Mouse (Mus musculus): ENCODE data around the gene Rtraf. TPM values are rescaled to one million over a fixed set of nuclear protein-coding genes. Genes with fewer than 3 reads are reported as not detected.

Gene Rtraf
- polyA plus RNA-seq, 1 experiment from 2014 or later, result 237 TPM

DNA sequence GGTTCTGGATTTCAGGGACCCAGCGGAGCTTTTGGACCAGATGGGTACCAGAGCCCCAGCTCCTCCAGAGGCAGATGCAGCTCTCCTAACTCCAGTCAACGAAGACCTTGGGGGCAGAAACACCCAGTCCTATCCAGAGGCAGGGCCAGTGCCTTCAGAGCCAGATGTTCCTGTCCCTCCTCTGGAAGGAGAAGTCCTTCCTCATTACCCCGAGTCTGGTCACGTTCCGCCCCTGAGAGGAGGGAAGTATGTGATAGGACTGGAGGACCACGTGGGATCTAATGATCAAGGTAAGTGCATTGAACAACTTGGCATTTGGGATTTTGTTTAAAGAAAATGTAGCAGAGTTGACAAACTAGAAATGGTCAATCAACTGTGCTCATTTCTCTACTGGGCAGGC, 55.0 kb downstream of the Rtraf start:
- Histone ChIP-seq H3K9me3 (no peaks in the 10 kb centered on the region), H3K27ac (no peak overlapping the region), H3K27me3 (no peaks in the 10 kb centered on the region), H3K9ac (no peak overlapping the region), H3K4me1 (peaks cover 26% of the 10 kb centered on the region), H3K36me3 (peaks cover 24% of the 10 kb centered on the region; the same call in 1 of the 2 replicates), H3K4me3 (no peak overlapping the region), H3K4me2 (replicated peaks) (no peak overlapping the region)
- WGBS, result 94% methylated on average over 6 of the region's 6 CpGs
- ATAC-seq (ENCODE audit: insufficient number of reproducible peaks, insufficient read depth, low FRiP score, low TSS enrichment), result no peak

DNA sequence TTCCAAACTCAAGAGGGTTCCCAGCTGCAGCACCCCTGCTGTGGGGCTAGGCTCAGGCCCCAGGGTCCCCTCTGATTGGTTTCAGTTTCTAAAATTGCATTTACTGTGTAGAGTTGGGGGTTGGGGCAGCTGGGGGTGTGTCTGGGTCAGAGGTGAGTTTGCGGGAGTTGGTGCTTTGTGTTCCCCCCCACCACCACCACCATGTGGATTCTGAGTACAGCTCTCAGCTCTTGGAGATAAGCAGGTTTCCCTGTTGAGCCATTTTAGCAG, 57.3 kb downstream of the Rtraf start:
- no peak for ATAC-seq (ENCODE audit: insufficient number of reproducible peaks, insufficient read depth, low FRiP score, low TSS enrichment)
- peaks cover 24% of the 10 kb centered on the region; the same call in 1 of the 2 replicates for H3K36me3 ChIP-seq
- peaks cover 36% of the 10 kb centered on the region for H3K4me1 ChIP-seq

DNA sequence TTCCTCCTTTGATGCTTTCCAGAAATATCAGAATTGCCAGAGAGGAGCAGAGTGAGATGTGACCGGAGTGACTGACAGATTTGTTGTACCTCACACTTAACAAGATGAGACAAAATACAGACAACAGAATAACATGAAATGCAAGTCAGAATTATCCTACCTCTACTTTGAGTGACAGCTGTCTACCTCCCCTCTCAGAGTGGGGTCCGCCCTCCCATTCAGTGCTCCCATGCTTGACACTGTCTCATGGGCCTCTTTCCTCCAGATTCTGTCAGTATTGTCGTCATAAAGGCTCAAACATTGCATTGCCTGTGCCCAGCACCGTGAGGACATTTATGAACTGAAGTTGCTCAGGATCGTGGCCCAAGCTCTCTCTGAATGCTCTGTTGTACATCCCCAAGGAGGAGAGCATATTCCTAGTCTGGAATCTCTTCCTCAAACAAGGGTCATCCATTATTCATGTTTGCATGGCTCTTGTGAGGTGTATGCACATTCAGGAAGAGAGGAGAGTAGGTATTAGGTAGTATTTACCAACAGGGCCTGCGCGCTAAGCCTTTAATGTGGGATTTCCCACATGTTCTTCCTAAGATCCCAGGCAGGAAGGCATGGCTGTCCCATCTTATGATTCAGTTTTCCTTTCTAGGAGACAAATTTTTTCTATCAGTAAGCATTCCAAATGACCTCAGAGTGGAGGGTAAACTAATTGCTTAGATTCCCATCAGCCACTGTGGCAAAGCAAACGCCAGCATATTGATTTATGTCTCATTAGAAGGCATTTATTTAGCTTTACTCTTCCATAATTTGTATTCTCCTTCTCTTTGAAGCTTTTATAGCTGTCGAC, 57.9 kb downstream of the Rtraf start:
- peaks cover 37% of the 10 kb centered on the region for H3K4me1 ChIP-seq
- peaks cover 24% of the 10 kb centered on the region; the same call in 1 of the 2 replicates for H3K36me3 ChIP-seq

More for the DNA sequence above, 57.3 kb downstream of the Rtraf start:
- Histone ChIP-seq H3K4me2 (replicated peaks) (no peak overlapping the region), H3K27me3 (no peaks in the 10 kb centered on the region), H3K27ac (no peak overlapping the region), H3K4me3 (no peak overlapping the region), H3K9me3 (no peaks in the 10 kb centered on the region), H3K9ac (no peak overlapping the region)
- 18% methylated on average over 1 of the region's 1 CpGs for WGBS

DNA sequence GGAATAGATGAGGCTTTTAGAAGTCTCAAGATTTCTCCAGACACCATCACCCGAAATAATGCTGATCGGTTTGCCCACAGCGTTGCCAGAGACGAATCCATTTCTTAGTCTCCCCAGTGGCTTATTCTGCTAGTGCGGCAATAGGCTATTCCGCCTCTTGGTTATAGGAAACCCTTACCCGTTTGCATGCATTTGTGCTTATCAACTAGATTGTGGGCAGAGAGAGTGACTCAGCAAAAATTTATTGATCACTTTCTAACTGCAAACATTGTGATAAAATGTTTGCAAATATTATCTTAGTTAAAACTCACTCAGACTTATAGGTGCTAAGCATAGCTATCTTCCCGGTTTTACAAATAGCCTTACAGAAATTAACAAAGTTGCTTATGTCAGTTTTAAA, 59.3 kb downstream of the Rtraf start:
- 74% methylated on average over 8 of the region's 8 CpGs for WGBS
- Histone ChIP-seq H3K9me3 (no peaks in the 10 kb centered on the region), H3K27me3 (no peaks in the 10 kb centered on the region), H3K27ac (no peak overlapping the region), H3K36me3 (peaks cover 24% of the 10 kb centered on the region; the same call in 1 of the 2 replicates), H3K9ac (no peak overlapping the region), H3K4me2 (replicated peaks) (no peak overlapping the region), H3K4me3 (no peak overlapping the region), H3K4me1 (peaks cover 33% of the 10 kb centered on the region)
- ATAC-seq (ENCODE audit: insufficient number of reproducible peaks, insufficient read depth, low FRiP score, low TSS enrichment), result no peak

More for the DNA sequence above, 57.9 kb downstream of the Rtraf start:
- Histone ChIP-seq H3K27ac (no peak overlapping the region), H3K27me3 (no peaks in the 10 kb centered on the region), H3K9me3 (no peaks in the 10 kb centered on the region), H3K4me2 (replicated peaks) (no peak overlapping the region), H3K9ac (no peak overlapping the region), H3K4me3 (no peak overlapping the region)
- ATAC-seq (ENCODE audit: insufficient number of reproducible peaks, insufficient read depth, low FRiP score, low TSS enrichment), result no peak
- 71% methylated on average over 9 of the region's 9 CpGs for WGBS

DNA sequence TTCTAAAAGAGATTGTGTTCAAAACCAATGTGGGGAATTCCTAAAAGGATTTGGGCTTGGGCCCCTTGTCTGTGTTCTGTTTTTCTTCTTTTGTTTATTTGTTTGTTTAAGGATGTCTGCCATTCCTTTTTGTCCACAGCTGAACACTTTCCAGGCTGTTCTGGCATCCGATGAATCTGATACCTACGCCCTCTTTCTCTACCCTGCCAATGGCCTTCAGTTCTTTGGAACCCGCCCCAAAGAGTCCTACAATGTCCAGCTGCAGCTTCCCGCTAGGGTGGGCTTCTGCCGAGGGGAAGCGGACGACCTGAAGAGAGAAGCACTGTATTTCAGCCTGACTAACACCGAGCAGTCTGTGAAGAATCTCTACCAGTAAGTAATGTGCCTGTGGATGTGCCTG, 60.1 kb downstream of the Rtraf start:
- Histone ChIP-seq H3K4me1 (peaks cover 33% of the 10 kb centered on the region), H3K36me3 (peaks cover 17% of the 10 kb centered on the region; the same call in 1 of the 2 replicates), H3K27ac (no peak overlapping the region), H3K9ac (no peak overlapping the region), H3K9me3 (no peaks in the 10 kb centered on the region), H3K4me3 (no peak overlapping the region), H3K4me2 (replicated peaks) (no peak overlapping the region), H3K27me3 (no peaks in the 10 kb centered on the region)
- 29% methylated on average over 8 of the region's 8 CpGs for WGBS
- ATAC-seq (ENCODE audit: insufficient number of reproducible peaks, insufficient read depth, low FRiP score, low TSS enrichment), result no peak

DNA sequence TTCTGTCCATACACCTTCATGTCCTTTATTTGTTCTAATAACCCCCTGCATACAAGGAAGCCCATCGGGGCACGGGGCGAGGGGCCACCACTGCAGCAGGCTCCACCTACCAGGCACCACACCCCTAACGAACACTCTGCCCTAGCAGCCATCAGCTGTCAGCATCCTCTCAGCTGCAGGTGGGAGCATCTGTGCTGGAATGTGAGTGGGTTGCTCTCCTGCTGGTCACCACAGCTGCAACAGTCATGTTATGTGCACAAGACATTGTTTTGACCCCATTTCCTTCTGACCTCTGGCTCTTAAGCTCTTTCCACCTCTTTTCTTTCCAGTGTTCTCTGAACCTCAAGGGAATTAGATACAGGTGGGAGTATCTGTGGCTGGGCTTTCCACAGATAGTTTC, 61.6 kb downstream of the Rtraf start:
- Histone ChIP-seq H3K9me3 (no peaks in the 10 kb centered on the region), H3K27ac (no peak overlapping the region), H3K36me3 (peaks cover 12% of the 10 kb centered on the region; the same call in 1 of the 2 replicates), H3K4me3 (no peak overlapping the region), H3K4me2 (replicated peaks) (no peak overlapping the region), H3K27me3 (no peaks in the 10 kb centered on the region), H3K9ac (no peak overlapping the region), H3K4me1 (peaks cover 26% of the 10 kb centered on the region)
- no peak for ATAC-seq (ENCODE audit: insufficient number of reproducible peaks, insufficient read depth, low FRiP score, low TSS enrichment)
- 40% methylated on average over 4 of the region's 4 CpGs for WGBS

Other genes starting within 250 kb of the Rtraf start
- gene Gm2237, start 238.7 kb downstream of the Rtraf start, polyA plus RNA-seq (2016; fragmentation: Nextera tagmentation; extraction: Ambion mirVana), result 2.8 and 3.7 TPM in 2 replicates
- gene Gm5458, start 221.2 kb downstream of the Rtraf start, polyA plus RNA-seq (2016; fragmentation: Nextera tagmentation; extraction: Ambion mirVana), result not detected in 2 replicates
- 85.7 and 87.2 TPM in 2 replicates for gene Nid2, start 72.6 kb downstream of the Rtraf start, polyA plus RNA-seq (2016; fragmentation: Nextera tagmentation; extraction: Ambion mirVana)
- 77.6 and 81.4 TPM in 2 replicates for gene Gng2, start 153.8 kb upstream of the Rtraf start, polyA plus RNA-seq (2016; fragmentation: Nextera tagmentation; extraction: Ambion mirVana)